Mouse (Mus musculus) granulocyte monocyte progenitor cell, adult 5-6 weeks (primary cell): ENCODE measurements at regions not wholly inside any gene's neighbourhood (a gene's known extent, or its start where the extent isn't known, plus 50 kb on each side); places are given as distances from the start of the nearest gene placed in this dataset.
"Not testable (repeated sequence)": the region's sequence is repeated elsewhere in the genome, so short reads cannot be mapped to it uniquely, and the experiment has no call there.

Experiments
- ATAC-seq: replicated peaks from 2 replicates; pipeline ENCODE4 v1.8.0; 2016; ENCODE audit warnings: mild to moderate bottlenecking, moderate TSS enrichment, inconsistent platforms; ENCODE audit not compliant: poor library complexity, severe bottlenecking

DNA sequence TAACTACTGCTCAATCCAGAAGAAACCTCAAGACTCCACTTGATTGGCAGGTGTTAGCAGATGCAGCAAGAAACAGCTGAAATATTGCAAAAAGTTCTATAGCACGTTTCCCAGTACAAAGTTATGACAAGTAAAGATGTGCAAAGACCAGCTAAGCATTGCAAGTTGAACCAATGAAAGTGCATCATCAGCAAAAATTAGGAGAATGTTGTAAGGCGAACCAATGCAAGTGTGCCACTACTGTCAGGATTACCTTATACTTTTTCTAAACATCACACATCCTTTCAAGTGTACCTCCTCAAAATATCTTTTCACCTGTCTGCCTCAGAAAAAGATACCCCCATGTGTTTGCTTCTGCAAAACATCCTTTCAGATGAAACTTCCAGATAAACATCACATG is 244.7 kb downstream of the Slco6d1 start:
- ATAC-seq = no peak

DNA sequence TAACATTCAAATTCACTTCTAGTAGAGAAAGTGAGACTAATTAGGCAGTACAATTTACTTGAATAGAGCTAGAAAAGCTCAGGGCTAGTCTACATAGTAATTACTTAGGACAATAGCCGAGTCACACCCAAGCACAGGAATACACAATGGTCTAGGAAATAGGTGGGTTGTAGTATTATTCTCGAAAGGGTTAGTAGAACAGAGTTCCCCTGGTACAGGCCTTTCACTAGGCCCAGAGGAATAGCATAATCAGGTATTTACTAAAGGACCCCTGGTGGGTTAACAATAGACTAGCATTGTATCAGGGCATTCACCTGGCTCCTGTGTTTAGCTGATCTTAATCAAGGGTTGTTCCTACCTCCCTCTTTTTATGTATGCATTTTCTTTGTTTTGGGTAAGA is 246.5 kb downstream of the Slco6d1 start:
- ATAC-seq = not testable (repeated sequence)

GRCm38 (mm10) chr1:98667887-98668286 is 247.0 kb downstream of the Slco6d1 start:
- ATAC-seq = no peak

DNA sequence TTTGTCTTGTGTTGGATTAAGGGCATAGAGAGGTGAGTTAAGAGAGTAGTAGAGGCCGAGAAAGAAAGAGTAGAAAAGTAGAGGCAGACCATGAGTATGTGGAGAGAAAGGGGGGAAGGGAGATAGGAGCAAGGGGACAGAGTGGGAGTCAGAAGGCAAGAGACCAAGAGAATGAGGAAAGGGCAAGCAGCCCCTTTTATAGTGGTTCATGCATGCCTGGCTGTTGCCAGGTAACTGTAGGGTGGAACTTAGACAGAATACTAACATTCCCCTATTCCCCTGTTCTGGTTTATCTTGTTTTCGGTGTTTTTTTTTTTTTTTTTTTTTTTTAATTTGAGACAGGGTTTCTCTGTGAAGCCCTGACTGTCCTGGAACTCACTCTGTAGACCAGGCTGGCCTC is 247.7 kb downstream of the Slco6d1 start:
- ATAC-seq = no peak

- ATAC-seq = no peak
These were observed 257.8 kb downstream of the Slco6d1 start for GRCm38 (mm10) chr1:98678686-98679085.

GRCm38 (mm10) chr1:98713809-98714208 is 292.9 kb downstream of the Slco6d1 start:
- peak; percentile 88 for ATAC-seq

GRCm38 (mm10) chr1:98714307-98714706 is 293.4 kb downstream of the Slco6d1 start:
- ATAC-seq = no peak

GRCm38 (mm10) chr1:98720595-98720994 is 299.7 kb downstream of the Slco6d1 start:
- ATAC-seq = peak; percentile 45

DNA sequence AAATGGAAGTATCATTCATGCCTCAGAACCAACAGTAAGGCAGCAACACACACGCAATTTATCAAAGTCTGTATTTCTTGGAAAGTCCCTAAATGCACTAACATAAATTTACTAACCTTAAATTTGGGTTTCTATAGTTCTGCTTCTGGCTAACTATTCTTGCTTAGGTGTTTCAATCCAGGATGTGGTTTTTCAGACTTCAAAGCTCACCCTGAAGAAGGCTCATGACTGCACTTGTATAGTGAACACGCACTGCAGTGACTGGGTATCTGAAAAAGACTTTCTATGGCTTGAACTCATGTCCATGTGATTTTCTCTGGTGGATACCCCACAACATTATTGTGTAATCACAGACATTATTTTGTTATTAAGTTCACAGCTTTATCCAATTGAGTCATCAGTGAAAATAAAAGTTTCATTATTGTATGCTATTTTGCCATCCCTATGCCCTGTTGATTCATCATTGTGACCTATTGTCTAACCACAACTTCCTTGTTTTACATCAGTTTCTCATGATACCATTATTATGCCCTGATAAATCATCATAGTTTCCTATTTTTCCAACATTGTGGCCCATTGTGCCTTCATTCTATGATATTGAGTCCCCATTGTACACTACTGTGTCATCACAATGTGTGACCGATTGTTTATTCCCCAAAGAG is 306.6 kb downstream of the Slco6d1 start:
- peak; percentile 57 for ATAC-seq

DNA sequence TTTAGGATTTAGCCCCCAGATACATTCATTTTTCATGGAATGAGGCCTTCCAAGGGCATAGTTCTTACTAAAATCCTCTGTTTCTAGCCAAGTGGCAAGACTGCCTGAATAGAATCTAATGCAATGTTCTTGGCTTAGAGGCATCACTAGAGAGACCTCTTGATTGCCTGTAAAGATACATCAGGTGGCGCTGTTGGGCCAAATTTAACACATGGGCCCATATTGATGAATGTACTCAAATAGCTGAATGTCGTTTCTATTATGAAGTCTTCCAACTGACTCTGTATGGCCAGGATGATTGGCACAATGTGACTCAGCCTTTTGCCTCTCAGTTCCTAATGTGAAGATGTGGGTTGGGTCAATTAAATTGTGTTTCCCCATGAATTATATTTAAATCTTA is 328.0 kb downstream of the Slco6d1 start:
- peak; percentile 52 for ATAC-seq

GRCm38 (mm10) chr1:98788528-98788927 is 367.6 kb downstream of the Slco6d1 start:
- ATAC-seq = peak; percentile 87

GRCm38 (mm10) chr1:98793320-98793719 is 372.4 kb downstream of the Slco6d1 start:
- ATAC-seq = peak; percentile 92

DNA sequence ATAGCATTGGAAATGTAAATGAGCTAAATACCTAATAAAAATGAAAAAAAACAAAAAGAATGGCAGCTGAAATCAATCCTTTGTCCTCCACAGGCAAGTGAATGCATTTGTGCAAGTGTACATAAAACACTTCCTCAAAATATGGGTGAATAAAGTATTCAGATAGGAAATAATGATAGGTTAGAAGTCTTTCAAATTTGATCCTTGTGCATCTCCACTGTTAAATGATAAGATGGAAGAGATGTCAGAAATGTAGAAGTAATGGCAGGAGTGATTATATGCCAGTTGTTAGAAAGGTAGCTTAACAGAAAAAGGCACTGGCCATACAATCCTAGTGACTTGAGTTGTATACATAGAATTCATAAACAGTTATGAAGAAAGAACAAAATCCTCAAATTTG is 391.6 kb downstream of the Slco6d1 start:
- ATAC-seq = no peak

DNA sequence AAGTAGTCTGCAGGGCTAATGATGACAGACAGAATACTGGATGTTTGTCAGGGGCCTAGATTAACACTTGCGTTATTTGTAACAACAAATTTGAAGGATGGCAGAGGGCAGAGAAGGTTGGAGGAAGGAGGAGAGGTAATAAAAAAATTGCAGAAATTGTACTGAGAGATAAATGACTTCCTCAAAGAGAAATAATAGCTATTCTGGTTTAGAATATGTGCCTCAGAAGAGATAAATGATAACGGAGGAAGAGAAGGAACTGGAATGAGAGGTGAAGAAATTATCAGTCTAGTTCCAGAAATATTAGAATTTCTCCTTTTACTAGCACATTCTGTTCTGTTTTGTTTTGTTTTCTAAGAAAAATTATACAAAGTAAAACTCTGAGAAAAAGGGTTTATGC is 393.1 kb downstream of the Slco6d1 start:
- no peak for ATAC-seq

GRCm38 (mm10) chr1:98818076-98818475 is 397.2 kb downstream of the Slco6d1 start:
- no peak for ATAC-seq

DNA sequence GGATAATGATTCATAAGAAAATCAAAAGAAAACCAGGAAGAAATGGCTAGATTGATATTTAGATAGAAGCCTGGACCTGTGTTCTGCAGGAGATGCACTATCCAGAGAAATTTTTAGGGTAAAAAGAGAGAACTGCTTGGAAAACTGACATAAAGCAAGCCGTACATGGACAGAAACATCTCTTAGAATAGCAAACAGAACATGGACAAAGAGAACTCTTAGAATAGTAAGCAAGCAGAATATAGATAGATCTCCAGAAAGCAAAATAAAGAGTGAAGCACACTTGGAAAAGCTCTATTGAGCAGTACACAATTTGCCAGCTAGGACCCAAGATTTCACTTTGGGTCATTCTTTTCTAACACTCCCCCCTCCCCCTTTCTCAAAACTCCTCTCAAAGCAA is 439.3 kb downstream of the Slco6d1 start:
- ATAC-seq = no peak

- no peak for ATAC-seq
These were observed 485.3 kb downstream of the Slco6d1 start for GRCm38 (mm10) chr1:98906260-98906659.

DNA sequence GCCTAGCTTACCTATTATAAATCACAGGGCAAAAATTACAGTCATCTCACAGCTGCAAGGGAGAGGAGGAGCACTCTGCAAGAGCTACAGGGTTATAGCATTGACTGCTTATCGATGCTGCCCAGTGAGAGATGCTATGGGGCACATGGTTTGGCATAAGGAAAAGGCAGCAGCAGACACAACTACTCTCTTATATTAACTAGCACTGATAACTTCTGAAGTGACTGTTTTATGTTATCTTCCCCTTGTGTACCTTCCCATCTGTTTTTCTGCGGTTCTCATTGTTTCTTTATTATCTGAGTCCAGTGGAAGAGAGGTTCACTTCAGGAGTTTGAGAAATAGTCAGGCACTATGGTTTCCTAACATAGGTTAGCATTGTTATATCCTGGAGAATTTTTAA is 502.1 kb downstream of the Slco6d1 start:
- no peak for ATAC-seq

GRCm38 (mm10) chr1:98924933-98925332 is 504.0 kb downstream of the Slco6d1 start:
- ATAC-seq = no peak

GRCm38 (mm10) chr1:98930926-98931325 is 510.0 kb downstream of the Slco6d1 start:
- ATAC-seq = no peak

GRCm38 (mm10) chr1:98932239-98932638 is 511.3 kb downstream of the Slco6d1 start:
- ATAC-seq = no peak

GRCm38 (mm10) chr1:98977686-98978085 is 556.8 kb downstream of the Slco6d1 start:
- no peak for ATAC-seq
